In the genomic region with DNA sequence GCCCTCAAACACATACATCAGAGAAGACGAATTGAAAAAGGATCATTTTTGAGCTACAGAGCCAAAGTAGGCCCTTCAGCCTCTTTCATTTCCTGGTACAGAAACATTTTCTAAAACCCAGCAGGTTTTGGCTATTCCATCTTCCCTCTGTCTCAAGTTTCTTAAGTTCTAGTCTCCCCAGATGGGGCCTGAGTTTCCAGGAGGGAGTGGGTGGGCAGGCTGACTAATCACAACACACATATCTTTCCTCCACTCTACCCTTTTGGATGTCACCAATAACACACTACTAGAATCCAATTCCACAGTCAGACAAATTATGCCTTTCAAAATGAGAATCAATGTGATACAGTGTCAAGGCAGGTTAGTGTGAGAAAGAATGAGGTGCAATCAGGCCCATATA, we compare ENCODE assay signal across 30 mouse cellular contexts. TPM values are rescaled to one million over a fixed set of nuclear protein-coding genes. Genes with fewer than 3 reads are reported as not detected.
A peak's percentile ranks its signal among the peaks of the same experiment; 100 is the strongest.
DNase-seq lines count a peak whose midpoint lies in the region; TF ChIP-seq lines count a peak whose summit lies in the region.
"Had no signal": no experiment of that assay in that cellular context is flagged by ENCODE, and none has a peak within 500 bp of the region (broad histone marks: within the 10 kb centered on the region; RNA-seq: fewer than 3 reads in every experiment).

No protein-coding gene starts in this region.

- 93% methylated on average over 1 of the region's 1 CpGs for WGBS in thymus, adult 2 months

- no peak for TF ChIP-seq POLR2A in myocyte (IDR thresholded peaks at IDR 0.05; ENCODE audit: insufficient read length, low read depth)
- no peak for TF ChIP-seq POLR2A in thymus, adult 2 months (IDR thresholded peaks at IDR 0.05; ENCODE audit: control insufficient read depth, extremely low read depth, insufficient read depth, low read length, poor library complexity)

- H3K4me2 ChIP-seq in myocyte (ENCODE audit: low read depth): peak overlapping the region; percentile 8
- H3K4me2 ChIP-seq: embryonic facial prominence, embryonic 15.5 days; forebrain, embryonic 12.5 days; hindbrain, embryonic 12.5 days had no signal

- H3K36me3 ChIP-seq in myocyte (ENCODE audit: control insufficient read depth, insufficient read depth): no peaks in the 10 kb centered on the region
- no peaks in the 10 kb centered on the region for H3K36me3 ChIP-seq in thymus, adult 2 months (ENCODE audit: control insufficient read depth, insufficient read depth, low read length)
- H3K36me3 ChIP-seq: embryonic facial prominence, embryonic 15.5 days; forebrain, embryonic 12.5 days; heart, embryonic 10.5 days; hindbrain, embryonic 12.5 days had no signal

- H3K27me3 ChIP-seq in myocyte (ENCODE audit: control insufficient read depth, insufficient read depth, insufficient read length): no peaks in the 10 kb centered on the region
- H3K27me3 ChIP-seq in thymus, adult 2 months (ENCODE audit: control insufficient read depth, insufficient read depth, low read length): no peaks in the 10 kb centered on the region
- H3K27me3 ChIP-seq: embryonic facial prominence, embryonic 15.5 days; forebrain, embryonic 12.5 days; hindbrain, embryonic 12.5 days had no signal

- DNase-seq in gastrocnemius, adult 2 months: no peak
- DNase-seq in gastrocnemius, postnatal 25 days: no peak
- no peak for DNase-seq in left cerebral cortex, adult 2 months (ENCODE audit: extremely low spot score in 1 of 2, low spot score in 2 of 2)
- DNase-seq in left cerebral cortex, adult 11 months (ENCODE audit: low spot score): no peak
- peak; percentile 48 for DNase-seq in right cerebral cortex, postnatal 25 days
- DNase-seq in right cerebral cortex, postnatal 36 days (ENCODE audit: low spot score in 2 of 2): no peak
- DNase-seq in thymus, adult 2 months: no peak
- DNase-seq: adrenal gland, adult 8-10 months; adrenal gland, postnatal 36 days; cerebellum, adult 11 months; cerebellum, adult 8-10 months; cerebellum, postnatal 14 days; embryo, embryonic 11 days; gastrocnemius, postnatal 14 days; heart, postnatal 10 days; heart, postnatal 4 days had no signal

- H3K4me1 ChIP-seq in thymus, adult 2 months (replicated peaks; ENCODE audit: control insufficient read depth, insufficient read depth, low read length): no peaks in the 10 kb centered on the region

- intact Hi-C loops in gastrocnemius, adult 2 months (cut with DNase I): no loop called here
- intact Hi-C loops in left cerebral cortex, adult 2 months (cut with DNase I): loop anchor here (5.0 kb wide), 2 partner anchors 51 to 334 kb away; a partner anchor contains a TSS

- H3K27ac ChIP-seq in gastrocnemius, adult 2 months: peak overlapping the region; percentile 53; the same call in 1 of the 2 replicates
- H3K27ac ChIP-seq in left cerebral cortex, adult 2 months: peak overlapping the region; percentile 56
- H3K27ac ChIP-seq in thymus, adult 2 months (ENCODE audit: control insufficient read depth, insufficient read depth, low read length): no peak overlapping the region
- H3K27ac ChIP-seq: embryonic facial prominence, embryonic 15.5 days; forebrain, embryonic 12.5 days; heart, embryonic 10.5 days; hindbrain, embryonic 12.5 days had no signal

- no peak overlapping the region for H3ac ChIP-seq in myocyte (ENCODE audit: control insufficient read depth, insufficient read length)

- H3K79me2 ChIP-seq in myocyte (ENCODE audit: control insufficient read depth, insufficient read depth): peaks cover 98% of the 10 kb centered on the region

- H3K4me3 ChIP-seq in gastrocnemius, adult 2 months: no peak overlapping the region
- H3K4me3 ChIP-seq in left cerebral cortex, adult 2 months: no peak overlapping the region
- H3K4me3 ChIP-seq in myocyte: no peak overlapping the region
- no peak overlapping the region for H3K4me3 ChIP-seq in thymus, adult 2 months (ENCODE audit: control insufficient read depth, insufficient read depth, low read length)
- H3K4me3 ChIP-seq: embryonic facial prominence, embryonic 15.5 days; forebrain, embryonic 12.5 days; heart, embryonic 10.5 days; hindbrain, embryonic 12.5 days had no signal

- no peak for TF ChIP-seq CTCF in gastrocnemius, adult 2 months (IDR thresholded peaks at IDR 0.05)
- TF ChIP-seq CTCF in left cerebral cortex, adult 2 months (IDR thresholded peaks at IDR 0.05): no peak
- TF ChIP-seq CTCF in thymus, adult 2 months (IDR thresholded peaks at IDR 0.05; ENCODE audit: borderline replicate concordance, control insufficient read depth, extremely low read depth, insufficient read depth, low read length, poor library complexity): no peak

TF ChIP-seq in myocyte, 11 proteins besides CTCF, POLR2A, EP300 and RAD21:
- TF ChIP-seq SRF (IDR thresholded peaks at IDR 0.05; ENCODE audit: control insufficient read depth, insufficient read length, low read depth): no peak
- TF ChIP-seq REST (IDR thresholded peaks at IDR 0.05; ENCODE audit: insufficient read depth, insufficient read length): no peak
- no peak for TF ChIP-seq USF1 (IDR thresholded peaks at IDR 0.05; ENCODE audit: low read depth)
TF ChIP-seq in myocyte: peak in this region for 0.

RNA-seq across cellular contexts. Expression of a gene that starts 12.8 kb away (rescaled TPM):
- total RNA-seq in gastrocnemius, adult 2 months (2021): 10 to 100 TPM; 30.0 to 33.0 TPM
- 10 to 100 TPM; 30.7 to 31.8 TPM for total RNA-seq in gastrocnemius, postnatal 25 days (2021)
- 100 to 1,000 TPM; 332 to 340 TPM for total RNA-seq in left cerebral cortex, adult 2 months (2021)
- 51.0 TPM for polyA plus RNA-seq in myocyte (2012; fragmentation: generic; extraction: Trizol)
- 54.4 and 61.2 TPM in 2 replicates for polyA plus RNA-seq in thymus, adult 2 months (2012; rRNA removed)

RNA-seq across cellular contexts. Expression of a gene that starts 52.1 kb away (rescaled TPM):
- 10 to 100 TPM; 16.6 to 20.4 TPM for total RNA-seq in gastrocnemius, adult 2 months (2021)
- total RNA-seq in gastrocnemius, postnatal 25 days (2021): 10 to 100 TPM; 15.4 to 16.3 TPM
- 10 to 100 TPM; 65.9 to 69.0 TPM for total RNA-seq in left cerebral cortex, adult 2 months (2021)
- polyA plus RNA-seq in myocyte (2012; fragmentation: generic; extraction: Trizol): 46.6 TPM
- polyA plus RNA-seq in thymus, adult 2 months (2012; rRNA removed): 75.7 and 86.7 TPM in 2 replicates

RNA-seq across cellular contexts. Expression of a gene that starts 52.5 kb away (rescaled TPM):
- not detected for total RNA-seq in gastrocnemius, adult 2 months (2021)
- not detected for total RNA-seq in gastrocnemius, postnatal 25 days (2021)
- total RNA-seq in left cerebral cortex, adult 2 months (2021): not detected
- polyA plus RNA-seq in myocyte (2012; fragmentation: generic; extraction: Trizol): not detected
- polyA plus RNA-seq in thymus, adult 2 months (2012; rRNA removed): not detected in 2 replicates
- total RNA-seq: adrenal gland, adult 8-10 months; adrenal gland, postnatal 36 days; common myeloid progenitor, adult 5-6 weeks; ES-E14; gastrocnemius, postnatal 14 days; granulocyte monocyte progenitor cell, adult 5-6 weeks; heart, postnatal 10 days; heart, postnatal 4 days had no signal
- polyA plus RNA-seq: brain, embryonic 14.5 days; embryonic facial prominence, embryonic 11.5 days; embryonic facial prominence, embryonic 15.5 days; forebrain, embryonic 12.5 days; forebrain, embryonic 16.5 days; heart, embryonic 10.5 days; heart, embryonic 14.5 days; hindbrain, embryonic 12.5 days; hindbrain, embryonic 16.5 days; inflammation-experienced regulatory T-cells, adult 6 months had no signal

Comparison
In these comparisons a context has a peak if more than half of its experiments do, and no peak if none do; other contexts are left out.
1. RNA of a gene that starts 12.8 kb away (total RNA-seq): 332 to 340 TPM in left cerebral cortex, adult 2 months; 30.0 to 33.0 TPM in gastrocnemius, adult 2 months and 30.7 to 31.8 TPM in gastrocnemius, postnatal 25 days; every median in the first group is over 4 times any median in the second.